Mouse (Mus musculus) E14TG2a.4 (cell line): Measurements from ENCODE around the gene Vmp1.

Experiments
- CTCF ChIP-seq: conservative IDR thresholded peaks from 2 replicates; pipeline ENCODE4 v1.5.1; 2014; ENCODE audit warnings: low read length
- NANOG ChIP-seq: IDR thresholded peaks from 2 replicates; pipeline ENCODE4 v1.6.1; 2014; ENCODE audit warnings: borderline replicate concordance, low read length, mixed read lengths
- POU5F1 ChIP-seq: IDR thresholded peaks from 2 replicates; pipeline ENCODE4 v1.6.1; 2014; ENCODE audit warnings: low read length, borderline replicate concordance

DNA sequence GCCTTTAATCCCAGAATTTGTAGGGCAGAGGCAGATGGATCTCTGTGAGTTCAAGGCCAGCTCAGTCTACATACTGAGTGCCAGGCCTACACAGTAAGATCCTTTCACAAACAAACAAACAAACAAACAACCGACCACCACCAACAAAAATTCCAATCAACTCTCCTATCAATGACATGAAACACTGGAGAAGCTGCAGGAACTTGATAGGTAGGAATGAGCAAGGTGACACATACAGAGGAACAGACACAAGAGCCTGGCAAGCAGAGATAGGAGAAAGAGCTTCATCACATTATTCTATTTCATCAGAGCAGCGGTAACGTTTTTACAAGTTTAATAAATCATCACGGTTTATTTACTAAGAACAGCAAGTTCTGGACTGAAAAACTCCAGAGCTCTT is 56.9 kb downstream of the Vmp1 start:
- TF ChIP-seq CTCF = no peak
- TF ChIP-seq POU5F1 = no peak
- TF ChIP-seq NANOG = no peak
